Mouse (Mus musculus): ENCODE results near the gene Plcg1.

GRCm38 (mm10) chr2:160729436-160729835 lies 1.7 kb upstream of the Plcg1 start:
- TF ChIP-seq POLR2A (IDR thresholded peaks at IDR 0.05; ENCODE audit: control insufficient read depth, extremely low read depth, insufficient read depth, low read length, poor library complexity) = no peak
- TF ChIP-seq CTCF (IDR thresholded peaks at IDR 0.05; ENCODE audit: borderline replicate concordance, control insufficient read depth, extremely low read depth, insufficient read depth, low read length, poor library complexity) = no peak

Measured in thymus, adult 2 months (tissue).